31 mouse cellular contexts compared by ENCODE assay signal in genomic region chr15:78730315-78731049, GRCm38 (mm10). TPM values are rescaled to one million over a fixed set of nuclear protein-coding genes. Genes with fewer than 3 reads are reported as not detected.
DNase-seq lines count a peak whose midpoint lies in the region; ATAC-seq and TF ChIP-seq lines count a peak whose summit lies in the region.
"Had no signal": no experiment of that assay in that cellular context is flagged by ENCODE, and none has a peak within 500 bp of the region (broad histone marks: within the 10 kb centered on the region; RNA-seq: fewer than 3 reads in every experiment).

No protein-coding gene starts in this region.

- no peaks in the 10 kb centered on the region for H3K79me2 ChIP-seq in myocyte (ENCODE audit: control insufficient read depth, insufficient read depth)

- H3K27me3 ChIP-seq in thymus, adult 2 months (ENCODE audit: control insufficient read depth, insufficient read depth, low read length): no peaks in the 10 kb centered on the region
- H3K27me3 ChIP-seq in myocyte (ENCODE audit: control insufficient read depth, insufficient read depth, insufficient read length): peaks cover 60% of the 10 kb centered on the region
- H3K27me3 ChIP-seq: forebrain, embryonic 13.5 days; midbrain, embryonic 12.5 days had no signal

- no peaks in the 10 kb centered on the region for H3K36me3 ChIP-seq in thymus, adult 2 months (ENCODE audit: control insufficient read depth, insufficient read depth, low read length)
- no peaks in the 10 kb centered on the region for H3K36me3 ChIP-seq in myocyte (ENCODE audit: control insufficient read depth, insufficient read depth)
- H3K36me3 ChIP-seq: G1E; heart, embryonic 10.5 days; heart, embryonic 15.5 days; midbrain, embryonic 12.5 days had no signal

- peaks cover 47% of the 10 kb centered on the region for H3K4me1 ChIP-seq in thymus, adult 2 months (replicated peaks; ENCODE audit: control insufficient read depth, insufficient read depth, low read length)
- H3K4me1 ChIP-seq: heart, embryonic 15.5 days had no signal

- DNase-seq in CD4-positive, CD25-positive, alpha-beta regulatory T cell, adult 2 months (ENCODE audit: low read depth, low spot score): peak; percentile 42
- DNase-seq in thymus, postnatal 14 days: peak; percentile 45
- no peak for DNase-seq in thymus, adult 2 months
- DNase-seq in kidney, adult 18-20 months: no peak
- no peak for DNase-seq in cerebellum, postnatal 36 days
- DNase-seq: adrenal gland, postnatal 25 days; cerebellum, adult 11-12 months; cerebellum, postnatal 10 days; gastrocnemius, postnatal 14 days; heart, adult 11 months; kidney, adult 11 months; layer of hippocampus, adult 9-11 months; liver; lung, adult 2 months; lung, postnatal 10 days; right cerebral cortex, postnatal 25 days had no signal

- no peak for TF ChIP-seq CTCF in thymus, adult 2 months (IDR thresholded peaks at IDR 0.05; ENCODE audit: borderline replicate concordance, control insufficient read depth, extremely low read depth, insufficient read depth, low read length, poor library complexity)

- no peak overlapping the region for H3ac ChIP-seq in myocyte (ENCODE audit: control insufficient read depth, insufficient read length)

- no peak for TF ChIP-seq POLR2A in thymus, adult 2 months (IDR thresholded peaks at IDR 0.05; ENCODE audit: control insufficient read depth, extremely low read depth, insufficient read depth, low read length, poor library complexity)
- TF ChIP-seq POLR2A in myocyte (IDR thresholded peaks at IDR 0.05; ENCODE audit: insufficient read length, low read depth): no peak

- ATAC-seq in CD4-positive, CD25-positive, alpha-beta regulatory T cell, adult 4 months: no peak
- peak; percentile 59 for ATAC-seq in common myeloid progenitor, adult 5-6 weeks (replicated peaks; ENCODE audit: low read depth, poor library complexity, severe bottlenecking)
- ATAC-seq: forebrain, embryonic 13.5 days; inflammation-experienced regulatory T-cells, adult 6 months had no signal

- H3K27ac ChIP-seq in thymus, adult 2 months (ENCODE audit: control insufficient read depth, insufficient read depth, low read length): no peak overlapping the region; the same call in 1 of the 2 replicates
- H3K27ac ChIP-seq: forebrain, embryonic 13.5 days; heart, embryonic 10.5 days; heart, embryonic 15.5 days; hindbrain, embryonic 14.5 days; kidney, postnatal 0 days; liver, embryonic 14.5 days; midbrain, embryonic 12.5 days had no signal

- no peak overlapping the region for H3K4me2 ChIP-seq in myocyte (ENCODE audit: low read depth)
- H3K4me2 ChIP-seq: forebrain, embryonic 13.5 days; heart, embryonic 15.5 days; hindbrain, embryonic 14.5 days; midbrain, embryonic 12.5 days had no signal

- WGBS in thymus, adult 2 months: 31% methylated on average over 12 of the region's 12 CpGs

- H3K4me3 ChIP-seq in thymus, adult 2 months (ENCODE audit: control insufficient read depth, insufficient read depth, low read length): no peak overlapping the region
- H3K4me3 ChIP-seq in myocyte: no peak overlapping the region
- H3K4me3 ChIP-seq: forebrain, embryonic 13.5 days; heart, embryonic 10.5 days; heart, embryonic 15.5 days; midbrain, embryonic 12.5 days had no signal

TF ChIP-seq in myocyte, 11 proteins besides CTCF, POLR2A, EP300 and RAD21:
- TF ChIP-seq TCF3 (IDR thresholded peaks at IDR 0.05; ENCODE audit: insufficient read length, low read depth): no peak
- TF ChIP-seq MYOD1 (IDR thresholded peaks at IDR 0.05; ENCODE audit: control insufficient read depth in 1 of 3, insufficient read length in 2 of 3, low read depth in 2 of 3): peak in 2 of 3 experiments; percentile 77 to 86
- no peak for TF ChIP-seq CEBPB (IDR thresholded peaks at IDR 0.05; ENCODE audit: insufficient read depth, poor library complexity, severe bottlenecking)
- peak in 2 of 3 experiments; percentile 55 to 57 for TF ChIP-seq MYOG (IDR thresholded peaks at IDR 0.05; ENCODE audit: control insufficient read depth in 1 of 3, insufficient read depth in 1 of 3, insufficient read length in 2 of 3, low read depth in 2 of 3)
TF ChIP-seq in myocyte: peak in this region for 2.

RNA-seq across cellular contexts. Expression of gene Elfn2, which starts 11.9 kb away (rescaled TPM):
- under 1 TPM in 1 of 2 experiments, not detected in 1; 0.10 TPM for polyA plus RNA-seq in CD4-positive, CD25-positive, alpha-beta regulatory T cell, adult 4 months (2017; shearing (Covaris generic))
- polyA plus RNA-seq in thymus, adult 2 months (2012; rRNA removed): 4.7 and 8.4 TPM in 2 replicates
- total RNA-seq in common myeloid progenitor, adult 5-6 weeks (2017): not detected in 2 replicates
- 0.07 TPM for polyA plus RNA-seq in myocyte (2012; fragmentation: generic; extraction: Trizol)
- total RNA-seq: neutrophil, adult 5-6 weeks had no signal
- polyA plus RNA-seq: embryonic facial prominence, embryonic 11.5 days; G1E; heart, embryonic 10.5 days; limb, embryonic 11.5 days; liver, embryonic 14.5 days had no signal

RNA-seq across cellular contexts. Expression of gene Mfng, which starts 42.8 kb away (rescaled TPM):
- polyA plus RNA-seq in CD4-positive, CD25-positive, alpha-beta regulatory T cell, adult 4 months (2017; shearing (Covaris generic)): 100 to 1,000 TPM in 1 of 2 experiments, 10 to 100 TPM in 1; 61.3 to 136 TPM
- polyA plus RNA-seq in thymus, adult 2 months (2012; rRNA removed): 97.5 and 110 TPM in 2 replicates
- 9.2 and 13.6 TPM in 2 replicates for total RNA-seq in common myeloid progenitor, adult 5-6 weeks (2017)
- 0.06 TPM for polyA plus RNA-seq in myocyte (2012; fragmentation: generic; extraction: Trizol)
- total RNA-seq: G1E had no signal
- polyA plus RNA-seq: G1E had no signal

Comparison
In these comparisons a context has a peak if more than half of its experiments do, and no peak if none do; other contexts are left out.
1. DNase-seq: peak in CD4-positive, CD25-positive, alpha-beta regulatory T cell, adult 2 months (single experiment) and thymus, postnatal 14 days (single experiment); none in thymus, adult 2 months (single experiment), kidney, adult 18-20 months (single experiment) and cerebellum, postnatal 36 days (0 of 2).
2. RNA of gene Mfng, which starts 42.8 kb away (polyA plus RNA-seq): 61.3 to 136 TPM in CD4-positive, CD25-positive, alpha-beta regulatory T cell, adult 4 months and 97.5 to 110 TPM in thymus, adult 2 months; 0.06 TPM in myocyte (single experiment); every median in the first group is over 10 times any median in the second.